Mouse (Mus musculus) urinary bladder, postnatal 10 days (tissue): ENCODE results near the gene Gramd4.
"Not testable (repeated sequence)": the region's sequence is repeated elsewhere in the genome, so short reads cannot be mapped to it uniquely, and the experiment has no call there.

Experiments used
- DNase-seq: peaks from one replicate; pipeline ENCODE4 v3.0.0; 2022; ENCODE audit warnings: low spot score

Gene Gramd4

GRCm38 (mm10) chr15:86165811-86166590 is 108.5 kb downstream of the Gramd4 start:
- DNase-seq: no peak

- DNase-seq: no peak
Observed at GRCm38 (mm10) chr15:86167032-86167655, 109.6 kb downstream of the Gramd4 start.

GRCm38 (mm10) chr15:86167787-86168504 is 110.5 kb downstream of the Gramd4 start:
- DNase-seq: no peak

GRCm38 (mm10) chr15:86168505-86168867 is 111.0 kb downstream of the Gramd4 start:
- DNase-seq: no peak

- no peak for DNase-seq
Observed at GRCm38 (mm10) chr15:86168941-86169816, 111.7 kb downstream of the Gramd4 start.

- no peak for DNase-seq
Observed at GRCm38 (mm10) chr15:86169817-86170110, 112.3 kb downstream of the Gramd4 start.

GRCm38 (mm10) chr15:86171316-86171715 is 113.8 kb downstream of the Gramd4 start:
- DNase-seq: no peak

GRCm38 (mm10) chr15:86172124-86172523 is 114.6 kb downstream of the Gramd4 start:
- DNase-seq: no peak

GRCm38 (mm10) chr15:86172526-86172925 is 115.0 kb downstream of the Gramd4 start:
- DNase-seq: no peak

GRCm38 (mm10) chr15:86173136-86173985 is 115.9 kb downstream of the Gramd4 start:
- DNase-seq: no peak

GRCm38 (mm10) chr15:86175253-86176050 is 118.0 kb downstream of the Gramd4 start:
- DNase-seq: no peak

GRCm38 (mm10) chr15:86176166-86176565 is 118.7 kb downstream of the Gramd4 start:
- no peak for DNase-seq

- no peak for DNase-seq
Observed at GRCm38 (mm10) chr15:86176771-86177702, 119.5 kb downstream of the Gramd4 start.

- not testable (repeated sequence) for DNase-seq
Observed at GRCm38 (mm10) chr15:86177703-86178251, 120.3 kb downstream of the Gramd4 start.

- DNase-seq: no peak
Observed at GRCm38 (mm10) chr15:86178594-86178993, 121.1 kb downstream of the Gramd4 start.

GRCm38 (mm10) chr15:86180427-86180826 is 122.9 kb downstream of the Gramd4 start:
- DNase-seq: no peak

GRCm38 (mm10) chr15:86181321-86181720 is 123.8 kb downstream of the Gramd4 start:
- not testable (repeated sequence) for DNase-seq

GRCm38 (mm10) chr15:86181941-86182439 is 124.5 kb downstream of the Gramd4 start:
- DNase-seq: no peak

- DNase-seq: no peak
Observed at GRCm38 (mm10) chr15:86182646-86183045, 125.2 kb downstream of the Gramd4 start.
